Mouse (Mus musculus): Measurements from ENCODE around the gene Vdac1. TPM values are rescaled to one million over a fixed set of nuclear protein-coding genes. Genes with fewer than 3 reads are reported as not detected.
"Not testable (repeated sequence)": the region's sequence is repeated elsewhere in the genome, so short reads cannot be mapped to it uniquely, and the experiment has no call there.

Vdac1 gene
- polyA plus RNA-seq, 1 experiment from 2014 or later: 427 TPM

- Histone ChIP-seq H3K4me2 (replicated peaks; ENCODE audit: low read depth, low read length) (no peak overlapping the region), H3K36me3 (ENCODE audit: insufficient read depth, low read length) (no peaks in the 10 kb centered on the region), H3K27me3 (ENCODE audit: insufficient read depth, low read length) (no peaks in the 10 kb centered on the region), H3K4me3 (ENCODE audit: low read length) (no peak overlapping the region), H3K27ac (ENCODE audit: low read length) (no peak overlapping the region), H3K4me1 (ENCODE audit: insufficient read depth, low read length) (peaks cover 24% of the 10 kb centered on the region), H3K9ac (replicated peaks; ENCODE audit: low read length) (no peak overlapping the region), H3K9me3 (ENCODE audit: low read length) (no peaks in the 10 kb centered on the region)
- 89% methylated on average over 1 of the region's 1 CpGs for WGBS
- ATAC-seq (ENCODE audit: low FRiP score, low TSS enrichment): no peak
Measured at GRCm38 (mm10) chr11:52355601-52356000, 5.1 kb upstream of the Vdac1 start.

GRCm38 (mm10) chr11:52357091-52357490, 3.6 kb upstream of the Vdac1 start:
- H3K4me2 ChIP-seq (replicated peaks; ENCODE audit: low read depth, low read length); H3K9ac ChIP-seq (replicated peaks; ENCODE audit: low read length); H3K36me3 ChIP-seq (ENCODE audit: insufficient read depth, low read length); ATAC-seq (ENCODE audit: low FRiP score, low TSS enrichment); H3K27me3 ChIP-seq (ENCODE audit: insufficient read depth, low read length); H3K27ac ChIP-seq (ENCODE audit: low read length); H3K4me3 ChIP-seq (ENCODE audit: low read length); H3K9me3 ChIP-seq (ENCODE audit: low read length): not testable (repeated sequence)
- WGBS: 93% methylated on average over 5 of the region's 5 CpGs
- H3K4me1 ChIP-seq (ENCODE audit: insufficient read depth, low read length): peaks cover 22% of the 10 kb centered on the region

- Histone ChIP-seq H3K9ac (replicated peaks; ENCODE audit: low read length) (peak overlapping the region; percentile 3), H3K4me1 (ENCODE audit: insufficient read depth, low read length) (peaks cover 34% of the 10 kb centered on the region), H3K27me3 (ENCODE audit: insufficient read depth, low read length) (no peaks in the 10 kb centered on the region), H3K4me2 (replicated peaks; ENCODE audit: low read depth, low read length) (peak overlapping the region; percentile 24), H3K9me3 (ENCODE audit: low read length) (no peaks in the 10 kb centered on the region), H3K4me3 (ENCODE audit: low read length) (peak overlapping the region; percentile 4), H3K27ac (ENCODE audit: low read length) (peak overlapping the region; percentile 34; the same call in 1 of the 2 replicates), H3K36me3 (ENCODE audit: insufficient read depth, low read length) (peaks cover 5% of the 10 kb centered on the region; the same call in 1 of the 2 replicates)
- ATAC-seq (ENCODE audit: low FRiP score, low TSS enrichment): no peak
- 32% methylated on average over 4 of the region's 4 CpGs for WGBS
Measured at GRCm38 (mm10) chr11:52358520-52358919, 2.1 kb upstream of the Vdac1 start.

- no peaks in the 10 kb centered on the region for H3K27me3 ChIP-seq (ENCODE audit: insufficient read depth, low read length)
- H3K4me3 ChIP-seq (ENCODE audit: low read length): peak overlapping the region; percentile 100
- peak overlapping the region; percentile 99 for H3K27ac ChIP-seq (ENCODE audit: low read length)
- peak overlapping the region; percentile 98 for H3K9ac ChIP-seq (replicated peaks; ENCODE audit: low read length)
- peaks cover 5% of the 10 kb centered on the region; the same call in 1 of the 2 replicates for H3K36me3 ChIP-seq (ENCODE audit: insufficient read depth, low read length)
- H3K4me1 ChIP-seq (ENCODE audit: insufficient read depth, low read length): peaks cover 47% of the 10 kb centered on the region
- no peak for ATAC-seq (ENCODE audit: low FRiP score, low TSS enrichment)
- 14% methylated on average over 22 of the region's 22 CpGs for WGBS
- no peaks in the 10 kb centered on the region for H3K9me3 ChIP-seq (ENCODE audit: low read length)
- H3K4me2 ChIP-seq (replicated peaks; ENCODE audit: low read depth, low read length): peak overlapping the region; percentile 83
Measured at GRCm38 (mm10) chr11:52359686-52360470, 782 bp upstream of the Vdac1 start.

- ATAC-seq (ENCODE audit: low FRiP score, low TSS enrichment): peak; percentile 84
- H3K9ac ChIP-seq (replicated peaks; ENCODE audit: low read length): peak overlapping the region; percentile 98
- no peaks in the 10 kb centered on the region for H3K27me3 ChIP-seq (ENCODE audit: insufficient read depth, low read length)
- WGBS: under 1% methylated on average over 45 of the region's 47 CpGs
- H3K4me2 ChIP-seq (replicated peaks; ENCODE audit: low read depth, low read length): peak overlapping the region; percentile 83
- peaks cover 5% of the 10 kb centered on the region; the same call in 1 of the 2 replicates for H3K36me3 ChIP-seq (ENCODE audit: insufficient read depth, low read length)
- peaks cover 51% of the 10 kb centered on the region for H3K4me1 ChIP-seq (ENCODE audit: insufficient read depth, low read length)
- peak overlapping the region; percentile 99 for H3K27ac ChIP-seq (ENCODE audit: low read length)
- H3K4me3 ChIP-seq (ENCODE audit: low read length): peak overlapping the region; percentile 100
- no peaks in the 10 kb centered on the region for H3K9me3 ChIP-seq (ENCODE audit: low read length)
Measured at GRCm38 (mm10) chr11:52361287-52361921, 744 bp downstream of the Vdac1 start.

GRCm38 (mm10) chr11:52364376-52364775, 3.7 kb downstream of the Vdac1 start:
- Histone ChIP-seq H3K27ac (ENCODE audit: low read length) (no peak overlapping the region), H3K4me3 (ENCODE audit: low read length) (no peak overlapping the region), H3K4me1 (ENCODE audit: insufficient read depth, low read length) (peaks cover 51% of the 10 kb centered on the region), H3K4me2 (replicated peaks; ENCODE audit: low read depth, low read length) (no peak overlapping the region), H3K27me3 (ENCODE audit: insufficient read depth, low read length) (no peaks in the 10 kb centered on the region), H3K9ac (replicated peaks; ENCODE audit: low read length) (no peak overlapping the region), H3K36me3 (ENCODE audit: insufficient read depth, low read length) (peaks cover 5% of the 10 kb centered on the region; the same call in 1 of the 2 replicates), H3K9me3 (ENCODE audit: low read length) (no peaks in the 10 kb centered on the region)
- 66% methylated on average over 2 of the region's 2 CpGs for WGBS
- ATAC-seq (ENCODE audit: low FRiP score, low TSS enrichment): no peak

- Histone ChIP-seq H3K9ac (replicated peaks; ENCODE audit: low read length) (0 out of 2 replicates have a peak overlapping the region, but pooled peaks have one; percentile 22), H3K36me3 (ENCODE audit: insufficient read depth, low read length) (peaks cover 5% of the 10 kb centered on the region; the same call in 1 of the 2 replicates), H3K4me2 (replicated peaks; ENCODE audit: low read depth, low read length) (no peak overlapping the region), H3K4me1 (ENCODE audit: insufficient read depth, low read length) (peaks cover 44% of the 10 kb centered on the region), H3K4me3 (ENCODE audit: low read length) (no peak overlapping the region), H3K27me3 (ENCODE audit: insufficient read depth, low read length) (no peaks in the 10 kb centered on the region), H3K27ac (ENCODE audit: low read length) (0 out of 2 replicates have a peak overlapping the region, but pooled peaks have one; percentile 27), H3K9me3 (ENCODE audit: low read length) (no peaks in the 10 kb centered on the region)
- 67% methylated on average over 1 of the region's 1 CpGs for WGBS
- no peak for ATAC-seq (ENCODE audit: low FRiP score, low TSS enrichment)
Measured at GRCm38 (mm10) chr11:52365143-52365542, 4.5 kb downstream of the Vdac1 start.

GRCm38 (mm10) chr11:52366358-52366757, 5.7 kb downstream of the Vdac1 start:
- Histone ChIP-seq H3K9me3 (ENCODE audit: low read length) (no peaks in the 10 kb centered on the region), H3K4me3 (ENCODE audit: low read length) (no peak overlapping the region), H3K27me3 (ENCODE audit: insufficient read depth, low read length) (no peaks in the 10 kb centered on the region), H3K27ac (ENCODE audit: low read length) (no peak overlapping the region), H3K36me3 (ENCODE audit: insufficient read depth, low read length) (peaks cover 5% of the 10 kb centered on the region; the same call in 1 of the 2 replicates), H3K9ac (replicated peaks; ENCODE audit: low read length) (no peak overlapping the region), H3K4me1 (ENCODE audit: insufficient read depth, low read length) (peaks cover 52% of the 10 kb centered on the region), H3K4me2 (replicated peaks; ENCODE audit: low read depth, low read length) (no peak overlapping the region)
- 85% methylated on average over 5 of the region's 5 CpGs for WGBS
- ATAC-seq (ENCODE audit: low FRiP score, low TSS enrichment): no peak

GRCm38 (mm10) chr11:52368176-52368985, 7.7 kb downstream of the Vdac1 start:
- peaks cover 38% of the 10 kb centered on the region for H3K4me1 ChIP-seq (ENCODE audit: insufficient read depth, low read length)
- ATAC-seq (ENCODE audit: low FRiP score, low TSS enrichment): no peak

More at GRCm38 (mm10) chr11:52368176-52368985, 7.7 kb downstream of the Vdac1 start:
- Histone ChIP-seq H3K9me3 (ENCODE audit: low read length) (no peaks in the 10 kb centered on the region), H3K36me3 (ENCODE audit: insufficient read depth, low read length) (no peaks in the 10 kb centered on the region), H3K9ac (replicated peaks; ENCODE audit: low read length) (no peak overlapping the region), H3K27ac (ENCODE audit: low read length) (no peak overlapping the region), H3K4me3 (ENCODE audit: low read length) (no peak overlapping the region), H3K4me2 (replicated peaks; ENCODE audit: low read depth, low read length) (no peak overlapping the region), H3K27me3 (ENCODE audit: insufficient read depth, low read length) (no peaks in the 10 kb centered on the region)
- WGBS: 61% methylated on average over 10 of the region's 10 CpGs

Data from kidney, embryonic 16.5 days (tissue).